10 mouse cellular contexts compared by ENCODE assay signal in the genomic region with DNA sequence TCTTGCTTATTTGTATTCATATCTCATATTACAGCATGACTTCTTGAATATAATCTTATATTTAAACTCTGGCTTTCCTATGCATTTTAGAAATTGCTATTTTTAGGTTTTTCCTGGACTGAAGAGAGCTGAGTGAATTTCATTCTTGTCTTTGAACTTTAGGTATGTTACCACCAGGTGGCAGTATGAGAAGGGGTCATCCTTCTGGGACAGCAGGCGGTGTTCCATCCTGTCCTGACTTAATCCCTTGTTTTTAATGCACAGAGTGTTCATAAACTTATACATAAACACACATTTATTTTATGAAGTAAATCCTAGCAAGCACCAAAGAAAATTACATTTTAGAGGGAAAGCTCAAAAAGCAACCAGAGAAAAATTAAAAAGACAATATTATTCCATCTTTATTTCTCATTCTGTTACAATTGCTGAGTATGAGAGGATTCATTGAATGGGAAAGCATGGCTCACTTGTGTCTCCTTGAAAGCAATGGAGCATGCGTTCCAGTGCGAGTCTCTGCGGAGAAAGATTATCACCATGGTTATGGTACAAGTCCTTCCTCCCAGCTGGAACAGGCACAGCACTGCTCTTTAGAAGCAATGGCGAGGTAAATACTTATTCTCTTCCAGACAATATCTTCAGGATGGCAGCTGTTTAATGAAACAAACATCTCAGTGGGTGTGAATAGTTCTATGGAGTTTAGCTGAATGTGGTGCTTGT. TPM values are rescaled to one million over a fixed set of nuclear protein-coding genes. Genes with fewer than 3 reads are reported as not detected.
A peak's percentile ranks its signal among the peaks of the same experiment; 100 is the strongest.
DNase-seq lines count a peak whose midpoint lies in the region; ATAC-seq and TF ChIP-seq lines count a peak whose summit lies in the region.
"Had no signal": no experiment of that assay in that cellular context is flagged by ENCODE, and none has a peak within 500 bp of the region (broad histone marks: within the 10 kb centered on the region; RNA-seq: fewer than 3 reads in every experiment).

No protein-coding gene starts in this region.

- no peak overlapping the region for H3K4me2 ChIP-seq in kidney, embryonic 16.5 days (replicated peaks; ENCODE audit: low read depth, low read length)
- H3K4me2 ChIP-seq: embryonic facial prominence, embryonic 15.5 days; liver, embryonic 15.5 days had no signal

- 57% methylated on average over 5 of the region's 5 CpGs for WGBS in kidney, embryonic 16.5 days

- no peak overlapping the region for H3K9ac ChIP-seq in kidney, embryonic 16.5 days (replicated peaks; ENCODE audit: low read length)
- no peak overlapping the region for H3K9ac ChIP-seq in ES-E14 (ENCODE audit: insufficient read depth, low read depth, low read length, poor library complexity, severe bottlenecking)
- H3K9ac ChIP-seq: embryonic facial prominence, embryonic 15.5 days; liver, embryonic 15.5 days had no signal

- no peaks in the 10 kb centered on the region for H3K9me3 ChIP-seq in kidney, embryonic 16.5 days (ENCODE audit: low read length)
- no peaks in the 10 kb centered on the region for H3K9me3 ChIP-seq in ES-E14 (ENCODE audit: control insufficient read depth, insufficient read depth, low read depth, low read length)
- H3K9me3 ChIP-seq: embryonic facial prominence, embryonic 15.5 days; liver, embryonic 15.5 days had no signal

- H3K4me3 ChIP-seq in kidney, embryonic 16.5 days (ENCODE audit: low read length): no peak overlapping the region
- no peak overlapping the region for H3K4me3 ChIP-seq in ES-E14 (ENCODE audit: insufficient read depth in 1 of 2, low read depth in 1 of 2, low read length in 2 of 2, poor library complexity in 1 of 2, severe bottlenecking in 1 of 2)
- H3K4me3 ChIP-seq: embryonic facial prominence, embryonic 15.5 days; liver, embryonic 15.5 days had no signal

- peak; percentile 33 for DNase-seq in kidney, postnatal 10 days
- peak; percentile 29 for DNase-seq in ES-E14 (ENCODE audit: low read depth, low spot score)
- DNase-seq in adipocyte (ENCODE audit: low spot score): peak; percentile 72
- peak; percentile 18 for DNase-seq in lung, postnatal 14 days
- DNase-seq in left cerebral cortex, adult 8-10 months (ENCODE audit: low spot score in 2 of 2): no peak
- no peak for DNase-seq in ovary, postnatal 36 days (ENCODE audit: low spot score)
- DNase-seq in right cerebral cortex, postnatal 36 days (ENCODE audit: low spot score in 2 of 2): no peak

- in situ Hi-C loops in ES-E14 (cut with MboI; ENCODE audit: low sequenced_read_pairs in 2 of 2, unreplicated experiment in 2 of 2): loop anchor here (5.0 to 10.0 kb wide), 2 partner anchors 235 to 242 kb away; no protein-coding TSS in a partner anchor

- H3K27ac ChIP-seq in kidney, embryonic 16.5 days (ENCODE audit: low read length): no peak overlapping the region
- no peak overlapping the region for H3K27ac ChIP-seq in ES-E14 (ENCODE audit: insufficient read depth, low read depth, low read length, poor library complexity, severe bottlenecking)
- H3K27ac ChIP-seq: embryonic facial prominence, embryonic 15.5 days; liver, embryonic 15.5 days had no signal

- H3K4me1 ChIP-seq in kidney, embryonic 16.5 days (ENCODE audit: insufficient read depth, low read length): no peaks in the 10 kb centered on the region
- no peaks in the 10 kb centered on the region for H3K4me1 ChIP-seq in ES-E14 (ENCODE audit: control insufficient read depth in 2 of 2, insufficient read depth in 2 of 2, low read length in 2 of 2, poor library complexity in 1 of 2)
- H3K4me1 ChIP-seq: embryonic facial prominence, embryonic 15.5 days; liver, embryonic 15.5 days had no signal

- ATAC-seq in kidney, embryonic 16.5 days (ENCODE audit: low FRiP score, low TSS enrichment): no peak

- H3K27me3 ChIP-seq in kidney, embryonic 16.5 days (ENCODE audit: insufficient read depth, low read length): no peaks in the 10 kb centered on the region
- H3K27me3 ChIP-seq: embryonic facial prominence, embryonic 15.5 days; liver, embryonic 15.5 days had no signal

- no peaks in the 10 kb centered on the region for H3K36me3 ChIP-seq in kidney, embryonic 16.5 days (ENCODE audit: insufficient read depth, low read length)
- H3K36me3 ChIP-seq in ES-E14 (ENCODE audit: control insufficient read depth, insufficient read depth, low read length, poor library complexity, severe bottlenecking): no peaks in the 10 kb centered on the region
- H3K36me3 ChIP-seq: embryonic facial prominence, embryonic 15.5 days; liver, embryonic 15.5 days had no signal

TF ChIP-seq in ES-E14, 5 proteins besides CTCF, POLR2A, EP300 and RAD21:
- TF ChIP-seq ZC3H11A (IDR thresholded peaks at IDR 0.05; ENCODE audit: borderline replicate concordance, low read depth, low read length) (peak; percentile 96), CHD2 (IDR thresholded peaks at IDR 0.05; ENCODE audit: low read depth, low read length) (no peak)

RNA-seq across cellular contexts. Expression of gene Panx3, which starts 21.1 kb away (rescaled TPM):
- 0.06 TPM in 1 of 2 replicates, not detected in the other for polyA plus RNA-seq in kidney, embryonic 16.5 days (2015; fragmentation: Nextera tagmentation; extraction: Ambion mirVana)
- 0.13 TPM in 1 of 2 replicates, not detected in the other for total RNA-seq in ES-E14 (2012; rRNA removed)
- not detected for total RNA-seq in left cerebral cortex, adult 8-10 months (2022)
- polyA plus RNA-seq: liver, embryonic 15.5 days had no signal

RNA-seq across cellular contexts. Expression of gene Olfr160, which starts 25.9 kb away (rescaled TPM):
- not detected in 2 replicates for polyA plus RNA-seq in kidney, embryonic 16.5 days (2015; fragmentation: Nextera tagmentation; extraction: Ambion mirVana)
- not detected in 2 replicates for total RNA-seq in ES-E14 (2012; rRNA removed)
- not detected for total RNA-seq in left cerebral cortex, adult 8-10 months (2022)
- polyA plus RNA-seq: liver, embryonic 15.5 days had no signal

RNA-seq across cellular contexts. Expression of gene Tbrg1, which starts 33.0 kb away (rescaled TPM):
- 146 and 147 TPM in 2 replicates for polyA plus RNA-seq in kidney, embryonic 16.5 days (2015; fragmentation: Nextera tagmentation; extraction: Ambion mirVana)
- 84.1 and 120 TPM in 2 replicates for total RNA-seq in ES-E14 (2012; rRNA removed)
- 10 to 100 TPM; 46.2 to 55.5 (median 51.5) TPM for total RNA-seq in left cerebral cortex, adult 8-10 months (2022)

RNA-seq across cellular contexts. Expression of gene Olfr874, which starts 54.8 kb away (rescaled TPM):
- polyA plus RNA-seq in kidney, embryonic 16.5 days (2015; fragmentation: Nextera tagmentation; extraction: Ambion mirVana): not detected in 2 replicates
- total RNA-seq in ES-E14 (2012; rRNA removed): 0.22 TPM in 1 of 2 replicates, not detected in the other
- total RNA-seq in left cerebral cortex, adult 8-10 months (2022): not detected
- polyA plus RNA-seq: liver, embryonic 15.5 days had no signal

Comparison
In these comparisons a context has a peak if more than half of its experiments do, and no peak if none do; other contexts are left out.
1. DNase-seq: peak in kidney, postnatal 10 days (single experiment), ES-E14 (single experiment), adipocyte (single experiment) and lung, postnatal 14 days (single experiment); none in left cerebral cortex, adult 8-10 months (0 of 2), ovary, postnatal 36 days (single experiment) and right cerebral cortex, postnatal 36 days (0 of 2).